Mouse (Mus musculus): ENCODE results near the gene Abt1.

DNA sequence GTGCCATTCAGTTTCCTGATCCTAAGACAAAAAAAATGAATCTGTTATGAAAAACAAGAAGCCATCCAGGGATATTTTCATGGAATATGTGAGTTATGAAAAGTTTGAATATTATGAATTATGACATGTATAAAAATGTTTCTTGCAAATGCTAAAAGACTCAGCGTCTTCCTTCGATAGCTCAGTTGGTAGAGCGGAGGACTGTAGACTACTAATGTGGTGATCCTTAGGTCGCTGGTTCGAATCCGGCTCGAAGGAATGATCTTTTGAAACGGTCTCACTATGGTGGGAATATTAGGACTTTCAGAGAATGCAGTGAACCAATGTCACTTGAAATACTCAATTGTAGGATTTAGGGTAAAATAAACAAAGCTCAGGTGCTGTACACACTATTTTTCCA is 2.7 kb upstream of the Abt1 start:
- TF ChIP-seq CTCF (IDR thresholded peaks at IDR 0.05) (no peak), EP300 (IDR thresholded peaks at IDR 0.05) (no peak)
